Mouse (Mus musculus): ENCODE measurements around the gene Dicer1. TPM values are rescaled to one million over a fixed set of nuclear protein-coding genes. Genes with fewer than 3 reads are reported as not detected.

Gene Dicer1
- polyA plus RNA-seq, 1 experiment from 2014 or later, result 22.5 TPM

DNA sequence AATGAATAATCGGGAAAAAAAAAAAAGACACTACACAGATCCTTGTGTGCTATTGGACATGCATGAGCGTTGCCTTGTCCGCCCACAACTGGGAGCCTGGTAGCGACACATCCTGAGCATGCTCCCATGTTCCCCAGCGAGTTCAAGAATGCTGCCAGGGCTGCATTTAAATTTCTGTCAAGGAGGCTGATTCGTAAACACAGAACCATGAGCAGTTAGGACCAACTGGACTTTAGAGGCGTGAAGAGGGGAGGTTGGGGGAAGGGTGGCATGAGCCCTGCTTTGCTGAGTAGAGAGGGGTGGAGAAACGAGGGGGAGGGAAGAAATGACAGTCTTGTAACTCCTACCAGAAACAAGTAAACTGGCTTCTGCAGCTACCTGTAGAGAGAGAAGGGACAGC lies 113.6 kb downstream of the Dicer1 start:
- H3K4me1 ChIP-seq, result no peaks in the 10 kb centered on the region
- no peak for ATAC-seq
- no peaks in the 10 kb centered on the region for H3K9me3 ChIP-seq (replicated peaks)
- no peak overlapping the region for H3K9ac ChIP-seq
- WGBS (ENCODE audit: insufficient replicate concordance), result 30% methylated on average over 8 of the region's 8 CpGs
- no peak overlapping the region for H3K4me2 ChIP-seq
- H3K4me3 ChIP-seq, result no peak overlapping the region
- peaks cover 48% of the 10 kb centered on the region for H3K27me3 ChIP-seq (replicated peaks)
- H3K36me3 ChIP-seq, result no peaks in the 10 kb centered on the region
- H3K27ac ChIP-seq, result no peak overlapping the region

Other genes with a start within 250 kb of the Dicer1 start
- gene Clmn, start 113.1 kb upstream of the Dicer1 start, polyA plus RNA-seq (2016; fragmentation: Nextera tagmentation; extraction: Ambion mirVana), result 0.37 and 0.38 TPM in 2 replicates

All from liver, embryonic 12.5 days (tissue).